Mouse (Mus musculus): ENCODE measurements around the gene Sbds. TPM values are rescaled to one million over a fixed set of nuclear protein-coding genes. Genes with fewer than 3 reads are reported as not detected.
A peak's percentile ranks its signal among the peaks of the same experiment; 100 is the strongest.
"Not testable (repeated sequence)": the region's sequence is repeated elsewhere in the genome, so short reads cannot be mapped to it uniquely, and the experiment has no call there.

Sbds gene
- polyA plus RNA-seq, 1 experiment from 2014 or later: 46.6 TPM

- WGBS (ENCODE audit: insufficient replicate concordance): 1% methylated on average over 25 of the region's 25 CpGs
- H3K9ac ChIP-seq: peak overlapping the region; percentile 83
Measured at GRCm38 (mm10) chr5:130256678-130257271, 1.4 kb upstream of the Sbds start.

GRCm38 (mm10) chr5:130255799-130256525 is 632 bp upstream of the Sbds start:
- Histone ChIP-seq H3K9ac (peak overlapping the region; percentile 60), H3K4me3 (replicated peaks) (peak overlapping the region; percentile 82), H3K27ac (replicated peaks) (peak overlapping the region; percentile 90), H3K36me3 (replicated peaks) (peaks cover 30% of the 10 kb centered on the region), H3K4me1 (replicated peaks) (peaks cover 34% of the 10 kb centered on the region), H3K4me2 (peak overlapping the region; percentile 91)
- not testable (repeated sequence) for H3K27me3 ChIP-seq; H3K9me3 ChIP-seq (replicated peaks)
- 21% methylated on average over 20 of the region's 20 CpGs for WGBS (ENCODE audit: insufficient replicate concordance)
- ATAC-seq (ENCODE audit: insufficient read depth): peak; percentile 0; the same call in 1 of the 2 replicates

More at GRCm38 (mm10) chr5:130256678-130257271, 1.4 kb upstream of the Sbds start:
- Histone ChIP-seq H3K27me3 (no peaks in the 10 kb centered on the region), H3K9me3 (replicated peaks) (no peaks in the 10 kb centered on the region), H3K4me2 (peak overlapping the region; percentile 91), H3K27ac (replicated peaks) (peak overlapping the region; percentile 90), H3K4me3 (replicated peaks) (peak overlapping the region; percentile 82), H3K36me3 (replicated peaks) (peaks cover 22% of the 10 kb centered on the region), H3K4me1 (replicated peaks) (peaks cover 34% of the 10 kb centered on the region)
- peak; percentile 88 for ATAC-seq (ENCODE audit: insufficient read depth)

- Histone ChIP-seq H3K4me3 (replicated peaks) (peak overlapping the region; percentile 82), H3K4me1 (replicated peaks) (peaks cover 34% of the 10 kb centered on the region), H3K9ac (peak overlapping the region; percentile 81), H3K9me3 (replicated peaks) (no peaks in the 10 kb centered on the region), H3K27me3 (no peaks in the 10 kb centered on the region), H3K27ac (replicated peaks) (peak overlapping the region; percentile 90), H3K4me2 (peak overlapping the region; percentile 91), H3K36me3 (replicated peaks) (peaks cover 46% of the 10 kb centered on the region)
- no peak for ATAC-seq (ENCODE audit: insufficient read depth)
- WGBS (ENCODE audit: insufficient replicate concordance): 6% methylated on average over 19 of the region's 19 CpGs
Measured at GRCm38 (mm10) chr5:130254164-130255016, 940 bp downstream of the Sbds start.

- no peak for ATAC-seq (ENCODE audit: insufficient read depth)
Measured at GRCm38 (mm10) chr5:130247823-130248222, 7.5 kb downstream of the Sbds start.

GRCm38 (mm10) chr5:130241426-130241825 is 13.9 kb downstream of the Sbds start:
- 86% methylated on average over 12 of the region's 12 CpGs for WGBS (ENCODE audit: insufficient replicate concordance)
- Histone ChIP-seq H3K4me3 (replicated peaks) (no peak overlapping the region), H3K4me1 (replicated peaks) (no peaks in the 10 kb centered on the region), H3K36me3 (replicated peaks) (peaks cover 99% of the 10 kb centered on the region), H3K27me3 (no peaks in the 10 kb centered on the region), H3K4me2 (no peak overlapping the region), H3K9me3 (replicated peaks) (no peaks in the 10 kb centered on the region), H3K9ac (no peak overlapping the region), H3K27ac (replicated peaks) (no peak overlapping the region)
- ATAC-seq (ENCODE audit: insufficient read depth): no peak

More at GRCm38 (mm10) chr5:130247823-130248222, 7.5 kb downstream of the Sbds start:
- Histone ChIP-seq H3K4me1 (replicated peaks) (no peaks in the 10 kb centered on the region), H3K27ac (replicated peaks) (no peak overlapping the region), H3K4me3 (replicated peaks) (no peak overlapping the region), H3K9me3 (replicated peaks) (no peaks in the 10 kb centered on the region), H3K36me3 (replicated peaks) (peaks cover 100% of the 10 kb centered on the region), H3K4me2 (no peak overlapping the region), H3K27me3 (no peaks in the 10 kb centered on the region), H3K9ac (no peak overlapping the region)
- WGBS (ENCODE audit: insufficient replicate concordance): 62% methylated on average over 5 of the region's 5 CpGs

GRCm38 (mm10) chr5:130239856-130240255 is 15.5 kb downstream of the Sbds start:
- Histone ChIP-seq H3K27me3 (no peaks in the 10 kb centered on the region), H3K36me3 (replicated peaks) (peaks cover 99% of the 10 kb centered on the region), H3K4me2 (no peak overlapping the region), H3K9ac (no peak overlapping the region), H3K27ac (replicated peaks) (no peak overlapping the region), H3K4me3 (replicated peaks) (no peak overlapping the region), H3K9me3 (replicated peaks) (no peaks in the 10 kb centered on the region), H3K4me1 (replicated peaks) (no peaks in the 10 kb centered on the region)
- no peak for ATAC-seq (ENCODE audit: insufficient read depth)
- 89% methylated on average over 2 of the region's 2 CpGs for WGBS (ENCODE audit: insufficient replicate concordance)

- Histone ChIP-seq H3K4me1 (replicated peaks) (no peaks in the 10 kb centered on the region), H3K9ac (no peak overlapping the region), H3K4me3 (replicated peaks) (no peak overlapping the region), H3K9me3 (replicated peaks) (no peaks in the 10 kb centered on the region), H3K4me2 (no peak overlapping the region), H3K27me3 (no peaks in the 10 kb centered on the region), H3K27ac (replicated peaks) (no peak overlapping the region), H3K36me3 (replicated peaks) (peaks cover 99% of the 10 kb centered on the region)
- ATAC-seq (ENCODE audit: insufficient read depth): no peak
- 82% methylated on average over 7 of the region's 7 CpGs for WGBS (ENCODE audit: insufficient replicate concordance)
Measured at GRCm38 (mm10) chr5:130239236-130239635, 16.1 kb downstream of the Sbds start.

GRCm38 (mm10) chr5:130236302-130236701 is 19.0 kb downstream of the Sbds start:
- WGBS (ENCODE audit: insufficient replicate concordance): 84% methylated on average over 8 of the region's 8 CpGs
- no peak; the same call in 1 of the 2 replicates for ATAC-seq (ENCODE audit: insufficient read depth)
- Histone ChIP-seq H3K4me2 (no peak overlapping the region), H3K27me3 (no peaks in the 10 kb centered on the region), H3K9me3 (replicated peaks) (no peaks in the 10 kb centered on the region), H3K4me1 (replicated peaks) (no peaks in the 10 kb centered on the region), H3K4me3 (replicated peaks) (no peak overlapping the region), H3K27ac (replicated peaks) (no peak overlapping the region), H3K9ac (no peak overlapping the region), H3K36me3 (replicated peaks) (peaks cover 99% of the 10 kb centered on the region)

GRCm38 (mm10) chr5:130228120-130228519 is 27.2 kb downstream of the Sbds start:
- ATAC-seq (ENCODE audit: insufficient read depth): no peak
- WGBS (ENCODE audit: insufficient replicate concordance): 63% methylated on average over 4 of the region's 4 CpGs
- H3K27ac ChIP-seq (replicated peaks): no peak overlapping the region

GRCm38 (mm10) chr5:130226790-130227189 is 28.5 kb downstream of the Sbds start:
- no peaks in the 10 kb centered on the region for H3K27me3 ChIP-seq
- WGBS (ENCODE audit: insufficient replicate concordance): 80% methylated on average over 3 of the region's 3 CpGs
- peaks cover 50% of the 10 kb centered on the region for H3K36me3 ChIP-seq (replicated peaks)
- peaks cover 46% of the 10 kb centered on the region for H3K4me1 ChIP-seq (replicated peaks)
- no peak overlapping the region for H3K4me3 ChIP-seq (replicated peaks)
- no peak overlapping the region for H3K9ac ChIP-seq
- no peaks in the 10 kb centered on the region for H3K9me3 ChIP-seq (replicated peaks)
- H3K4me2 ChIP-seq: no peak overlapping the region
- H3K27ac ChIP-seq (replicated peaks): no peak overlapping the region
- no peak for ATAC-seq (ENCODE audit: insufficient read depth)

More at GRCm38 (mm10) chr5:130228120-130228519, 27.2 kb downstream of the Sbds start:
- Histone ChIP-seq H3K9me3 (replicated peaks) (no peaks in the 10 kb centered on the region), H3K4me3 (replicated peaks) (no peak overlapping the region), H3K27me3 (no peaks in the 10 kb centered on the region), H3K36me3 (replicated peaks) (peaks cover 63% of the 10 kb centered on the region), H3K4me1 (replicated peaks) (peaks cover 42% of the 10 kb centered on the region), H3K9ac (no peak overlapping the region), H3K4me2 (no peak overlapping the region)
